Mouse (Mus musculus) cerebellum, adult 2 months (tissue): ENCODE measurements at regions not wholly inside any gene's neighbourhood (a gene's known extent, or its start where the extent isn't known, plus 50 kb on each side); places are given as distances from the start of the nearest gene placed in this dataset.
A peak's percentile ranks its signal among the peaks of the same experiment; 100 is the strongest.
"Not testable (repeated sequence)": the region's sequence is repeated elsewhere in the genome, so short reads cannot be mapped to it uniquely, and the experiment has no call there.

Source experiments
- DNase-seq, 2 experiments: peaks; one replicate each; pipeline ENCODE4 v3.0.0; 2021
- H3K27ac ChIP-seq: fragments of 200-500 bp; 2 replicates; pipeline ENCODE4 v1.5.1; 2012; ENCODE audit warnings: low read length, control low read depth, inconsistent platforms; ENCODE audit not compliant: insufficient read depth
- H3K27me3 ChIP-seq: fragments of 200-500 bp; 2 replicates; pipeline ENCODE4 v1.6.1; 2012; ENCODE audit warnings: inconsistent platforms, mild to moderate bottlenecking, low read length, moderate library complexity; ENCODE audit not compliant: control insufficient read depth, insufficient read depth
- H3K4me1 ChIP-seq: fragments of 200-500 bp; 2 replicates; pipeline ENCODE4 v1.6.1; 2011; ENCODE audit warnings: low read length; ENCODE audit not compliant: control insufficient read depth, insufficient read depth
- H3K4me3 ChIP-seq: fragments of 200-500 bp; replicated peaks from 2 replicates; pipeline ENCODE3; 2011; ENCODE audit warnings: mild to moderate bottlenecking, low read depth, low read length, control low read depth; ENCODE audit not compliant: insufficient read depth
- CTCF ChIP-seq: fragments of 200-500 bp; IDR thresholded peaks from 2 replicates; pipeline ENCODE4 v1.5.1; 2011; ENCODE audit warnings: low read depth, mild to moderate bottlenecking, control low read depth, low read length, moderate library complexity, borderline replicate concordance; ENCODE audit not compliant: insufficient read depth
- POLR2A ChIP-seq: fragments of 200-500 bp; IDR thresholded peaks from 2 replicates; pipeline ENCODE4 v1.6.1; 2011; ENCODE audit warnings: low read length, control low read depth, borderline replicate concordance; ENCODE audit not compliant: insufficient read depth
- WGBS: fragments of 180-500 bp; shearing (Covaris S2); methylation state at CpG from one replicate; pipeline ENCODE4 v1.1.7; 2018; 5-methylcytosine and 5-hydroxymethylcytosine counted together

DNA sequence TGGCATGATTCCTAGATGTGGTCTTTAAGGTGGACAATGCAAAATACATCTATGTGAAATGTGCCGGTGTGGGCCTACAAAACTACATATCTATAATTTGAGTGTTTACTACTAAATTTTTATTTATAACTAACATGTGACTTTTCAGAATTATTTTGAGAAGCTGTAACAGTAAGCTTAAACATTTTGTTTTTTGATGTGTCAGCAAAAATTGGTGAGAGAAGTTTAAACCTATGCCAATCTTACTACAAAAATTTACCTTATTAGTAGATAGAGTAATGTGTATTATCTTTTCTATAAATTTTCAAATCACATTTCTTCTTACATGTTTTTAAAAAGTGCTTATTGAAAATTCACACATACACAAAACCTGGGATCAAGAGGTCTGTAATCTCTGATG, 525.1 kb upstream of the Rorb start:
- 100% methylated on average over 1 of the region's 1 CpGs for WGBS

DNA sequence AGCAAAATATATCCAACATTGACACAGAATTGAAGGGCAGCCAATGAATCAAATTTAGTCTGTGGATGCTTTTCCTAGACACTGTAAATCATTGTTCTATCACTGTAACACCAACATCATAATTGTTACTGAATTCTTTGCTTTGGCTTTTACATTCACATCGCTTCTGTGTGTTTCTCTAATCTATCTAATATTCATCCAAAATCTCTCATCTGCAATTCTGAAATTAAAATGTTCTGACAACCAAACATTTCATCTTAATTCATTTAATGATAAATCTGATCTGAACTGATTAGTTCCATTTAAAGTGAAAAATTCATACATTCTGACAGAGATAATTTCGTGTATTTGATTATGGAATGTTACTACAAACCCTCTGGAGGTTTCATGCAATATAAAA, 476.9 kb upstream of the Rorb start:
- no peak for TF ChIP-seq CTCF
- no peak for TF ChIP-seq POLR2A
- Histone ChIP-seq H3K27ac (no peak overlapping the region), H3K4me1 (no peaks in the 10 kb centered on the region), H3K4me3 (no peak overlapping the region), H3K27me3 (no peaks in the 10 kb centered on the region)
- no peak for DNase-seq
- 68% methylated on average over 2 of the region's 2 CpGs for WGBS

More for the DNA sequence above, 525.1 kb upstream of the Rorb start:
- Histone ChIP-seq H3K4me1 (no peaks in the 10 kb centered on the region), H3K27ac (no peak overlapping the region), H3K4me3 (no peak overlapping the region), H3K27me3 (no peaks in the 10 kb centered on the region)
- no peak for DNase-seq
- no peak for TF ChIP-seq CTCF
- no peak for TF ChIP-seq POLR2A

DNA sequence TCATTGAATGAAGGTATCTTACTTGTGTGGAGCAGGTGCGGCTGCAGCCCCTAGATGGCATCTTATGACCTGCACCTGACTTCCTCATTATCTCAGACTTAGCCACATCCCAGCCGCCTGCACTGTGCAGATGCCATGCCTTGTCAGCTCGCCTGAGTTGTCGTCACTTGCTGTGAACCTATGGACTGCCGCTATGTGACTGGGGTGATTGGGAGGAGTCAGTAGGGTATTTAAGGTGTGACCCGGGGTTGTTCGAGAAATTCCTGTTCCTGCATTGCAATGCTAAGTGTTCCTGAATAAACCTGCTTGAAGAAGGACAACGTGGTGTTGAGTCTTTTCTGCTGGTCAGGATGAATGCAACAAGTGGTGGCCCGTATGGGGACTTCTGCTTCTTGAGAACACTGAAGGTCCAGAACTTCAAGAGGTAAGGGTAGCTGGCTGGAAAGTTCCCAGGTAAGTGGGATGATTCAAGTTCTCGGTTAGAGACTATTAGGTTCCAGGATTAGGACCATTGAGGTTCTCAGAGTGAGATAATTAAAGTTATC, 464.1 kb upstream of the Rorb start:
- not testable (repeated sequence) for H3K27ac ChIP-seq, H3K4me3 ChIP-seq, H3K27me3 ChIP-seq, H3K4me1 ChIP-seq, DNase-seq
- 90% methylated on average over 10 of the region's 10 CpGs for WGBS

DNA sequence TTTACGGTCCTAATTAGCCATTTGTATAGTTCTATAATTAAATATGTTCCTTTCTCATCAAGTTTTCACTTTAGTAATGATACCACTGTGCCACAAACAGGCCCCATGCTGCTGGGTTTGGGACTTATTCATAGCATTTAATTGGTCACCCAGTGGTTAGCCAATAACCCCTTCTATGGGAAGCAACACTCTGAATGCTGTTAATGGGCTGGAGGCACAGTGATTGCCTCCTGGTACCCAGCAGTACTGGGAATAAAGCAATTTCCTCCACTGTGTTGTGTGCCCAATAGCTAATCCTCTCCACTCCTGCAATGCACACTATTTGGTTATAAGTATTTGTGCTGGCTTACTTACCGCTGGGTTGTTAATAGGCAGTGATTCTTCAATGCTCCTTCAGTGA, 453.7 kb upstream of the Rorb start:
- WGBS, result 87% methylated on average over 2 of the region's 2 CpGs
- TF ChIP-seq CTCF (no peak), POLR2A (no peak)
- no peaks in the 10 kb centered on the region for H3K27me3 ChIP-seq
- H3K4me1 ChIP-seq, result no peaks in the 10 kb centered on the region
- no peak for DNase-seq
- H3K4me3 ChIP-seq, result no peak overlapping the region
- H3K27ac ChIP-seq, result no peak overlapping the region

DNA sequence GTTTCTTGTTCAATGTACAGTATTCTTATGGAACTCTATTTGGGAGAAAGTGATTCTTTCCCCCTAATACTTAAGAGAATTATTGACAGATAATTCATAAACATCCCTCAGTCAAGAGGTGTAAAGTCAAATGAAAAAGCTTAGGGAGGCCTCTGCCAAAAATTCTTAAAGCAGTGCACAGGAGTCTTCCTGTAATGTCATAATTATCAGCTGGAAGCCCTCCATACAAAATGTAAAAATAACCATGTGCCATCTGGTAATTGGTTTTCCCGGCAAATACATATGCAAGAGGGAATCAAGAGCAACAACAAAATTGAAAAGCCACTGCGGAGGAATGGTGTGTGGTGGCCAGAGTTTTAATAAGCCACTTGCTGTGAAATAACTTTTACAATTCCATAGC, 424.1 kb upstream of the Rorb start:
- Histone ChIP-seq H3K27me3 (no peaks in the 10 kb centered on the region), H3K4me1 (no peaks in the 10 kb centered on the region; the same call in 1 of the 2 replicates), H3K4me3 (no peak overlapping the region), H3K27ac (no peak overlapping the region)
- TF ChIP-seq POLR2A, result no peak
- no peak for TF ChIP-seq CTCF
- DNase-seq, result peak in 1 of 2 experiments; percentile 67
- WGBS, result 14% methylated on average over 2 of the region's 2 CpGs

DNA sequence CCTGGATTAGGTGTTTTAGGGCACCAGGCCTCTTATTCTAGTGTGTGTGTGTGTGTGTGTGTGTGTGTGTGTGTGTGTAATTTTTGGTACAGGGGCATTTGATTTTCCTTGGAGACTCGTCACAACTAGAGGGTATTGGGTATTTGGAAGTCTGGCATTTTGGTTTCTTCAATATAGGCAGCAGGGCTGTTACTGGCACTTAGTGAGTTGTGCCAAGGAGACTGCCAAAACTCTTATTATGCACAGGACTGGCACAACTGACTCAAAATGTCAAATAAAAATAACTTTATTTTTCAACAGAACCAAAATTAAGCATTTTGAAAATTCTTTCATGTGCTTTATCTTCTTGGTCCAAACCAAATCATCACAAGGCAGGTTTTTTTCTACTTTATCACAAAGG, 413.2 kb upstream of the Rorb start:
- no peak for DNase-seq
- no peak for TF ChIP-seq CTCF
- no peak for TF ChIP-seq POLR2A
- Histone ChIP-seq H3K4me3 (no peak overlapping the region), H3K4me1 (no peaks in the 10 kb centered on the region), H3K27ac (no peak overlapping the region), H3K27me3 (no peaks in the 10 kb centered on the region)
- WGBS, result 48% methylated on average over 1 of the region's 1 CpGs

DNA sequence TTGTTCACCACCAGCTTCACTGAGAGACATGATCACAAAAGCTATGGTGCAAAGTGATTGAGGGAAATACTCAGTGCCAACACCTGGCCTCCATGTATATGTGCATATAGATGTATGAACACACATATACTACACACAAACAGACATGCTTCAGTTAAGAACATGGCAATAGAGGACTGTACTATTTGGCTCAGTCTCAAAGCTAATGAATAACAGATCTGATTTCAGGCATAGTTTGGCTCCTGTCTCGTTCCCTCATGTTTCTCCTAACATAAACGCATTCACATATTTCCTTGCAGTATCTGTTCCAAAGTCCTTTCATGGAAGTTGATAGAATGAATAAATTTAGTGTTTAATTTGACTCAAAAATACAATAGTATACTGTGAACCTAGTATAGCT, 412.6 kb upstream of the Rorb start:
- no peaks in the 10 kb centered on the region for H3K27me3 ChIP-seq
- no peak overlapping the region for H3K27ac ChIP-seq
- no peak for DNase-seq
- TF ChIP-seq POLR2A (no peak), CTCF (no peak)
- H3K4me1 ChIP-seq, result no peaks in the 10 kb centered on the region
- H3K4me3 ChIP-seq, result no peak overlapping the region
- WGBS, result 77% methylated on average over 2 of the region's 2 CpGs

DNA sequence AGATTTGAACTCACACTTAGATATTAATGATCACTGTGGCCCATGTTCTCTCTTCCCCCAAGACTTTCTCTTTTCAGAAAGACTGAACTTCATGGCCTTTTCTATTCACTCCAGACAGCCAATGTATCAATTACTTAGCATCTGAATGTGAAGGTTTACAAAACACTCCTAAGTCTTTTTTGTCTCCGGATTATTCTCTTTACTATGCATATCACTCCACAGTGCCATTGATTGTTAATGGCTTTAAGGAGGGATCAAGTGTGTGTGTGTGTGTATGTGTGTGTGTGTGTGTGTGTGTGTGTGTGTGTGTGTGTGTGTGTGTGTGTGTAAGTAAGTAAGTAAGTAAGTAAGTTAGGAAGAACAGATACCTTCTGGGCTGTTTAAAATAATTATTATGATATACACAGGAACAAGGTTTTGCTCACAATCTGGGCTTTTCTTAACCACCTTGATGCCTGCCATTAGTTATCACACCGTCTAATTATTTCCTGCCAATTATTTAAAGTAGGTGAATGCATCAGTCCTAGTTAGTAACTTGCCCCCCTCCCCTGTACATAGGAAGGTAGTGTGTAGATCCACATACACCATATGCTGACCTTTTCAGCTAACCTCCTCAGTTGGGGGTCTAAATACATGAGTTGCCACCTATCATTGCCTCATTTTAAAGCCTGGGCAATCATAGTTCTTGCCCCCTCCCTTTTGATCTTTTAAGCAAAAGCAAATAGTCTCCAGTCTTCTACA, 367.4 kb upstream of the Rorb start:
- TF ChIP-seq POLR2A, result no peak
- TF ChIP-seq CTCF, result no peak
- H3K27ac ChIP-seq, result no peak overlapping the region
- no peak overlapping the region for H3K4me3 ChIP-seq
- no peaks in the 10 kb centered on the region for H3K27me3 ChIP-seq
- DNase-seq, result no peak
- 61% methylated on average over 2 of the region's 2 CpGs for WGBS
- no peaks in the 10 kb centered on the region for H3K4me1 ChIP-seq
